Mouse (Mus musculus) liver, embryonic 15.5 days (tissue): Measurements from ENCODE around the gene Cenps. TPM values are rescaled to one million over a fixed set of nuclear protein-coding genes. Genes with fewer than 3 reads are reported as not detected.

Experiments used
- ATAC-seq: fragments of 200-750 bp; cut with Nextera tagmentation; 2 replicates; pipeline ENCODE4 v1.8.0; 2017; ENCODE audit warnings: moderate number of reproducible peaks, mild to moderate bottlenecking, moderate library complexity; ENCODE audit not compliant: insufficient read depth
- H3K27ac ChIP-seq: fragments of 300-500 bp; sonication (generic); replicated peaks from 2 replicates; pipeline ENCODE4 v1.5.1; 2015; ENCODE audit warnings: mild to moderate bottlenecking, inconsistent platforms
- H3K27me3 ChIP-seq: fragments of 300-500 bp; sonication (generic); 2 replicates; pipeline ENCODE4 v1.6.1; 2015; ENCODE audit warnings: mild to moderate bottlenecking, inconsistent platforms
- H3K36me3 ChIP-seq: fragments of 300-500 bp; sonication (generic); replicated peaks from 2 replicates; pipeline ENCODE4 v1.6.1; 2015; ENCODE audit warnings: moderate library complexity, mild to moderate bottlenecking, inconsistent platforms
- H3K4me1 ChIP-seq: fragments of 300-500 bp; sonication (generic); replicated peaks from 2 replicates; pipeline ENCODE4 v1.6.1; 2015; ENCODE audit warnings: inconsistent platforms
- H3K4me2 ChIP-seq: fragments of 300-500 bp; sonication (generic); 2 replicates; pipeline ENCODE4 v1.6.1; 2015; ENCODE audit warnings: moderate library complexity, mild to moderate bottlenecking, inconsistent platforms
- H3K4me3 ChIP-seq: fragments of 300-500 bp; sonication (generic); replicated peaks from 2 replicates; pipeline ENCODE4 v1.5.1; 2015; ENCODE audit warnings: mild to moderate bottlenecking, inconsistent platforms
- H3K9ac ChIP-seq: fragments of 300-500 bp; sonication (generic); 2 replicates; pipeline ENCODE4 v1.6.1; 2015; ENCODE audit warnings: moderate library complexity, mild to moderate bottlenecking, inconsistent platforms
- H3K9me3 ChIP-seq: fragments of 300-500 bp; sonication (generic); replicated peaks from 2 replicates; pipeline ENCODE4 v1.6.1; 2016; ENCODE audit warnings: inconsistent platforms
- WGBS: fragments of 180-500 bp; shearing (Covaris S2); methylation state at CpG from one replicate; pipeline ENCODE4 v1.1.7; 2015; ENCODE audit warnings: mixed read lengths; ENCODE audit not compliant: insufficient replicate concordance; 5-methylcytosine and 5-hydroxymethylcytosine counted together
- polyA plus RNA-seq: library from polyadenylated mRNA; unstranded; fragments of >200 nt; fragmentation: Nextera tagmentation; extraction: Ambion mirVana; gene quantifications from 2 replicates; pipeline ENCODE4 v1.2.1, GENCODE M21; 2015

Cenps gene
- polyA plus RNA-seq = 9.8 and 12.4 TPM in 2 replicates

- Histone ChIP-seq H3K27me3 (no peaks in the 10 kb centered on the region), H3K4me1 (peaks cover 19% of the 10 kb centered on the region), H3K9me3 (no peaks in the 10 kb centered on the region), H3K9ac (peak within 1 kb of the TSS; percentile 76), H3K27ac (peak within 1 kb of the TSS; percentile 87), H3K4me3 (peak within 1 kb of the TSS; percentile 81), H3K4me2 (peak within 1 kb of the TSS; percentile 90), H3K36me3 (no peaks in the 10 kb centered on the region)
- WGBS = under 1% methylated on average over 68 of the region's 68 CpGs
- peak; percentile 88 for ATAC-seq
These were observed at the start of gene Cenps for GRCm38 (mm10) chr4:149136982-149137770. Gene Cenps, minus strand, starts transcription at chr4:149137629.

GRCm38 (mm10) chr4:149182755-149183154 is 45.3 kb upstream of the Cenps start:
- ATAC-seq = no peak
- peaks cover 9% of the 10 kb centered on the region; the same call in 1 of the 2 replicates for H3K4me1 ChIP-seq
- H3K9me3 ChIP-seq = no peaks in the 10 kb centered on the region
- WGBS = 41% methylated on average over 4 of the region's 4 CpGs
- peaks cover 19% of the 10 kb centered on the region for H3K36me3 ChIP-seq
- H3K27ac ChIP-seq = no peak overlapping the region
- no peak overlapping the region for H3K9ac ChIP-seq
- no peak overlapping the region for H3K4me2 ChIP-seq
- no peaks in the 10 kb centered on the region for H3K27me3 ChIP-seq
- no peak overlapping the region for H3K4me3 ChIP-seq

DNA sequence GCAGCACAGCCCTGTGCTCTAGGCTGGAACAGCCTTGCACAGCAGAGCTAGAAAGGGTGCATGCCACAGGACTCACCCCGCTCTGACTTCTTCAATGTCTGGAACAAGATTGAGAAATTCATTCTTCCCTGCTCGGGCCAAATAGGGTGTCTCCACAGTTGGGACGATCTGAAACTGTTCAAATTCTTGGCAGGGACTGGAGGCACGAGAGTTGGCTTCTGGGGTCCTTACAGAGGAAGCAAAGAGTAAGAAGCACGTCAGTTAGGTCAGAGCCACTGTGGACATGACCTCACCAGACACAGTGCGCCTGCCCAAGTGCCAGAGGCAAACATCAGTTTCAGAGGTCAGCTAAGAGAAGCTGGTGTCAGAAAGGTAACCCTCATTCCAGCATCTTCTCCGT is 44.8 kb upstream of the Cenps start:
- Histone ChIP-seq H3K36me3 (peaks cover 16% of the 10 kb centered on the region), H3K9me3 (no peaks in the 10 kb centered on the region), H3K27ac (no peak overlapping the region), H3K27me3 (no peaks in the 10 kb centered on the region), H3K4me3 (no peak overlapping the region), H3K9ac (no peak overlapping the region), H3K4me1 (peaks cover 12% of the 10 kb centered on the region), H3K4me2 (no peak overlapping the region)
- ATAC-seq = no peak
- WGBS = 65% methylated on average over 7 of the region's 7 CpGs

DNA sequence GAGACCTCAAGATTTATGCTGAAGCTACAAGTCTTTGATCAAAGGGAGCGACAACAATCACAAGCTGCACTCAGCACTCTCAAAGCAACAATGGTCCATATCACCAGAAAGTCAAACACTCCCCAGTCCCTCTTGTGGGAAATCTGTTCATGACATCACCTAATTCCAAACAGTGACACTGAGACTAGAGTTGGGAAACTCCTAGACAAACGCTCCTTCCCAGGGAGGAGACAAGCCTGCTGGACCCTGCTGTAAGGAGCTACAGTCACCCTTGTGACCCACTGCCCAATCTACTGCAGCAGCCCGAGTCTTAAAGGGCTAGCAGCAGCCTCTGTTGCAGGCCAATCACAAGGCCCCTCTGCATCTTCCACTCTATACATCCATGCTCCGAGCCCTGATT is 42.1 kb upstream of the Cenps start:
- ATAC-seq = no peak
- no peaks in the 10 kb centered on the region for H3K9me3 ChIP-seq
- H3K36me3 ChIP-seq = peaks cover 13% of the 10 kb centered on the region
- WGBS = 53% methylated on average over 4 of the region's 4 CpGs
- no peak overlapping the region for H3K4me3 ChIP-seq
- H3K9ac ChIP-seq = no peak overlapping the region
- H3K4me2 ChIP-seq = no peak overlapping the region
- peak overlapping the region; percentile 38; the same call in 1 of the 2 replicates for H3K27ac ChIP-seq
- no peaks in the 10 kb centered on the region for H3K27me3 ChIP-seq
- H3K4me1 ChIP-seq = peaks cover 12% of the 10 kb centered on the region

DNA sequence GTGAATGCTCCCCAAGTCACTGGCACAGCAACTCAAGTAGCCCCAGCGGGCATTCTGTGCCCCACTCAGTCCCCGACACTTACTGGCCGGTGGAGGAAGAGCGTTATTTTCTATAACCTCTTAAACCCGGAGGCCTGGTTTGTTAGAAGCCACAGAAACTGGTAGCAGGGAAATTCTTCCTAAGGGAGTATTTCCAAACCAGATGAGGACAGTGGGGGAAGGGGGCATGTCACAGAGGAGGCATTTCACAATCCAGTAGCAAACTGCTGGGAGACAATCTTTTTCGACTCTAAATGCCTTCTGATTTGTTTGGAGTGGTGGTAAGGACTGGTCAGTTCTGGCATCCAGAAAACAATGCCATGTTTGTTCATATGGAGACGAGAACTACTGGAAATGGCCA is 41.7 kb upstream of the Cenps start:
- H3K9ac ChIP-seq = no peak overlapping the region
- H3K4me2 ChIP-seq = no peak overlapping the region
- peak overlapping the region; percentile 48; the same call in 1 of the 2 replicates for H3K27ac ChIP-seq
- peaks cover 12% of the 10 kb centered on the region for H3K4me1 ChIP-seq
- peaks cover 13% of the 10 kb centered on the region for H3K36me3 ChIP-seq
- WGBS = 63% methylated on average over 7 of the region's 7 CpGs
- no peak for ATAC-seq
- no peaks in the 10 kb centered on the region for H3K27me3 ChIP-seq
- H3K9me3 ChIP-seq = no peaks in the 10 kb centered on the region
- H3K4me3 ChIP-seq = no peak overlapping the region

DNA sequence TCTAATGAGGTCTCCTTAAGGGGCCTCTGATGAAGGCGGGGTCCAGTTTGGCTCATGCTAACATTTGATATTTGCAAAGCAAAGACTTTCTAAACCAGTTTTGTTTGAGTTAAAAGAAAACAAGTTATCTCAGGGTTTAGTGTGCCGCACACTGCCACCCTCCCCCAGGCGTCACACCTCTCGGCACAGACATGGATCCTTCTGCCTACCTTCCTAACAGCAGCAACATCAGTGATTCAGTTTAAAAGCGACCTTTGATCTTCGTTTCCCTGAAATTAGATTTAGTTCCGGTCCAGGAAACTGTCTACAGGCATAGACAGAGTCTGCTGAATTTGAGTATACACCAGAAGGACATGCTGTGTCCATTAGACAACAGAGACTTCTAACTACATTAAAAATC is 40.9 kb upstream of the Cenps start:
- H3K4me3 ChIP-seq = no peak overlapping the region
- ATAC-seq = no peak
- no peaks in the 10 kb centered on the region for H3K9me3 ChIP-seq
- no peak overlapping the region for H3K4me2 ChIP-seq
- no peak overlapping the region for H3K27ac ChIP-seq
- 67% methylated on average over 7 of the region's 7 CpGs for WGBS
- no peaks in the 10 kb centered on the region for H3K27me3 ChIP-seq
- peaks cover 12% of the 10 kb centered on the region for H3K4me1 ChIP-seq
- no peak overlapping the region for H3K9ac ChIP-seq
- H3K36me3 ChIP-seq = peaks cover 7% of the 10 kb centered on the region

DNA sequence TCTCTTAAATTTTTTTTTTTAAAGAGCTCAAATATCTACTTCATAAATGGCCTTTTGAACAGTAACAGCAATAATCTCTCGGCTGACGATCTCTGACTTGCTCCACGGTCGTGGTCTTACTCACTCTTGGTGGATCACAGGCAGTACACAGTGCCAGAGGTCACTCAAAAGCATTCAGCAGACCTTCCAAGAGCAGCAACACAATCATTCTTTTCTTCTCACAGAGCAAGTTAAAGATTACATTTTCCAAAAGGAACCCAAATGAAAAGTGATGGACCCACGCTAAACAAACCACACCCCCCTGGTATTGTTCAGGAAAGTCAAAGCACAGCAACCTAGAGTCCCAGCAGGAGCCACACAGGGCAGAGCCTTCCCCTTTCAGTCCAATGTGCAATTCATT is 39.6 kb upstream of the Cenps start:
- Histone ChIP-seq H3K36me3 (peaks cover 7% of the 10 kb centered on the region; the same call in 1 of the 2 replicates), H3K27ac (no peak overlapping the region), H3K4me3 (no peak overlapping the region), H3K4me2 (no peak overlapping the region), H3K9ac (no peak overlapping the region), H3K4me1 (peaks cover 23% of the 10 kb centered on the region), H3K27me3 (no peaks in the 10 kb centered on the region), H3K9me3 (no peaks in the 10 kb centered on the region)
- no peak for ATAC-seq
- 63% methylated on average over 5 of the region's 5 CpGs for WGBS

- Histone ChIP-seq H3K36me3 (peaks cover 7% of the 10 kb centered on the region; the same call in 1 of the 2 replicates), H3K4me3 (no peak overlapping the region), H3K9ac (no peak overlapping the region), H3K4me2 (no peak overlapping the region), H3K4me1 (peaks cover 24% of the 10 kb centered on the region), H3K9me3 (no peaks in the 10 kb centered on the region), H3K27ac (no peak overlapping the region), H3K27me3 (no peaks in the 10 kb centered on the region)
- 68% methylated on average over 6 of the region's 6 CpGs for WGBS
- no peak for ATAC-seq
These were observed 39.2 kb upstream of the Cenps start for GRCm38 (mm10) chr4:149176645-149177044.

- H3K9me3 ChIP-seq = no peaks in the 10 kb centered on the region
- WGBS = 41% methylated on average over 6 of the region's 6 CpGs
- no peaks in the 10 kb centered on the region for H3K27me3 ChIP-seq
- H3K4me2 ChIP-seq = no peak overlapping the region
- H3K36me3 ChIP-seq = no peaks in the 10 kb centered on the region
- H3K27ac ChIP-seq = peak overlapping the region; percentile 48; the same call in 1 of the 2 replicates
- no peak for ATAC-seq
- H3K4me3 ChIP-seq = no peak overlapping the region
- peaks cover 30% of the 10 kb centered on the region for H3K4me1 ChIP-seq
- no peak overlapping the region for H3K9ac ChIP-seq
These were observed 36.2 kb upstream of the Cenps start for GRCm38 (mm10) chr4:149173661-149174060.

DNA sequence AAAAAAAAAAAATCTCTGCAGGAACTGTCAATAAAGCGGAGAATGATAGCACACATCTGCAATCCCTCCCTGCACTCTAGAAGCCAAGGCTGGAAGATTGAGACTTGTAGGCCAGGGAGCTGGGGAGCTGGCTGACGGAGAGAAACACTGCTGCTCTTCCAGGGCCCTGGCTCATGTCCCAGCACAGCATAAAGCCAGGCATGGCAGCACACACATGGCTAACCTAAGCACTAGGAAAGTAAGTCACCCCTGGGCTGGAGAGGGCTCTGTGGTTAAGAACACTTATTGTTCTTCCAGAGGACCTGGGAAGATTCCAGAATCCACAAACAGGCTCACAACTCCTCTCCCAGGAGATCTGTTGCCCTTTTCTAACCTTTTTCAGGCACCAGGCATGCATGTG is 35.2 kb upstream of the Cenps start:
- H3K4me3 ChIP-seq = no peak overlapping the region
- no peaks in the 10 kb centered on the region for H3K9me3 ChIP-seq
- H3K9ac ChIP-seq = no peak overlapping the region
- H3K27me3 ChIP-seq = no peaks in the 10 kb centered on the region
- no peak for ATAC-seq
- H3K4me1 ChIP-seq = peaks cover 38% of the 10 kb centered on the region
- H3K36me3 ChIP-seq = no peaks in the 10 kb centered on the region
- H3K27ac ChIP-seq = peak overlapping the region; percentile 35
- no peak overlapping the region for H3K4me2 ChIP-seq
- WGBS = 64% methylated on average over 2 of the region's 2 CpGs

GRCm38 (mm10) chr4:149172083-149172482 is 34.7 kb upstream of the Cenps start:
- Histone ChIP-seq H3K27ac (peak overlapping the region; percentile 35), H3K9me3 (no peaks in the 10 kb centered on the region), H3K4me3 (no peak overlapping the region), H3K4me1 (peaks cover 42% of the 10 kb centered on the region), H3K4me2 (no peak overlapping the region), H3K36me3 (no peaks in the 10 kb centered on the region), H3K27me3 (no peaks in the 10 kb centered on the region), H3K9ac (no peak overlapping the region)
- no peak for ATAC-seq
- 76% methylated on average over 5 of the region's 5 CpGs for WGBS
